Mouse (Mus musculus) heart, postnatal 0 days (tissue): ENCODE results near the gene Tcl1b3.
"Not testable (repeated sequence)": the region's sequence is repeated elsewhere in the genome, so short reads cannot be mapped to it uniquely, and the experiment has no call there.

Source experiments
- CTCF ChIP-seq: IDR thresholded peaks from 2 replicates; pipeline ENCODE4 v1.5.1; 2016; ENCODE audit warnings: antibody characterized with exemption, control low read depth, low read depth
- EP300 ChIP-seq: IDR thresholded peaks from 2 replicates; pipeline ENCODE4 v1.6.1; 2016; ENCODE audit warnings: antibody characterized with exemption, low read depth

GRCm38 (mm10) chr12:105144928-105145327, 45.9 kb upstream of the Tcl1b3 start:
- not testable (repeated sequence) for TF ChIP-seq EP300, CTCF
